Mouse (Mus musculus): Measurements from ENCODE around the gene Gm10273.

DNA sequence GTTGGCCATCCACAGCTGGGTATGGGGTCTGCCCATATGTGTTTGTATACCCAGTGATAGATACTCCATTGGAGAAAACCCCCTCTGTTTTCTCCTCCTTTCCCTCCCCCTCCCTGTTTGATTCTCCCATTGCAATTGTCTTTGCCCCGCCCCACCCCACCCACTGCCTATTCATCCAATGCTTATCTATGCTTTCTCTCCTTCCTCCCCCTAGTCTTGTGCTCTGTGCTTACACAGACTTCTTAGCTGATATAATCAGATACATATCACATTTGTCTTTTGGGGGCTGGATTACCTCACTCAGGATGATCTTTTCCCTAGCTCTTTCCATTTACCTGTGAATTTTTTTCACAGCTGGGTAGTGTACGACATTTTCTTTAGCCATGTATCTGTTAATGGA is 48.9 kb upstream of the Gm10273 start:
- TF ChIP-seq CTCF (IDR thresholded peaks at IDR 0.05; ENCODE audit: control insufficient read depth, insufficient read depth, low read length) (no peak), POLR2A (IDR thresholded peaks at IDR 0.05; ENCODE audit: borderline replicate concordance, control insufficient read depth, low read depth, low read length) (no peak)
